In the genomic region with DNA sequence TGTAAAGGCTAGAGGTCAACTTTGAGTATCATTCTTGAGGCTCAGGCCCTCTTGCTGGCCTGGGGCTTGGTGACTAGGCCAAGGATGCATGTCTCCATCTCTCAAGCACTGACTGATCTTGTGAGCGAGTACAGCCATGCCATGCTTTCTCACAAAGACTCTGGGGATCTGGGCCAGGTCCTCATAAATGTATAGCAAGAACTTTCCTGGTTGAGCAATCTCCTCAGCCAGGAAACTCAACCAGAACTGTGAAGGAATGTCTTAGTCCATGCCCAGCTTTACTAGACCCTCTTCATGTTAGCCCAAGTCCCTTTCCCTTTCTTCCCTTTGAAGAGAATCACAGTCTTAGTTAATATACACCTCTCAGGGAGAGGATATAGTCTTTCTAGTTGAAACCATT, we compare ENCODE assay signal across 17 mouse cellular contexts.
"Had no signal": no experiment of that assay in that cellular context is flagged by ENCODE, and none has a peak within 500 bp of the region (broad histone marks: within the 10 kb centered on the region; RNA-seq: fewer than 3 reads in every experiment).

No protein-coding gene starts in this region.

- H3K9me3 ChIP-seq: kidney, embryonic 15.5 days; liver, embryonic 13.5 days; midbrain, embryonic 12.5 days; midbrain, embryonic 15.5 days; neural tube, embryonic 12.5 days; neural tube, embryonic 15.5 days had no signal

- H3K4me1 ChIP-seq: liver, embryonic 13.5 days; midbrain, embryonic 12.5 days; midbrain, embryonic 15.5 days; neural tube, embryonic 12.5 days; neural tube, embryonic 15.5 days had no signal

- H3K27me3 ChIP-seq: kidney, embryonic 15.5 days; liver, embryonic 13.5 days; midbrain, embryonic 12.5 days; midbrain, embryonic 15.5 days; neural tube, embryonic 12.5 days; neural tube, embryonic 15.5 days had no signal

- H3K9ac ChIP-seq: kidney, embryonic 15.5 days; liver, embryonic 13.5 days; midbrain, embryonic 12.5 days; midbrain, embryonic 15.5 days; neural tube, embryonic 12.5 days; neural tube, embryonic 15.5 days had no signal

- H3K27ac ChIP-seq: liver, embryonic 13.5 days; macrophage; midbrain, embryonic 12.5 days; midbrain, embryonic 15.5 days; neural tube, embryonic 12.5 days; neural tube, embryonic 15.5 days; stomach, postnatal 0 days had no signal

- ATAC-seq: midbrain, embryonic 15.5 days had no signal

- H3K36me3 ChIP-seq: kidney, embryonic 15.5 days; liver, embryonic 13.5 days; midbrain, embryonic 12.5 days; midbrain, embryonic 15.5 days; neural tube, embryonic 12.5 days; neural tube, embryonic 15.5 days had no signal

- H3K4me3 ChIP-seq: kidney, embryonic 15.5 days; liver, embryonic 13.5 days; midbrain, embryonic 12.5 days; midbrain, embryonic 15.5 days; neural tube, embryonic 12.5 days; neural tube, embryonic 15.5 days had no signal

- DNase-seq: kidney, postnatal 10 days; kidney, postnatal 36 days; liver, embryonic 13.5 days; lung, adult 2 months; lung, postnatal 10 days; right cerebral cortex, postnatal 14 days; right cerebral cortex, postnatal 4 days; thymus, adult 2 months; thymus, postnatal 14 days; thymus, postnatal 4 days had no signal

- H3K4me2 ChIP-seq: kidney, embryonic 15.5 days; liver, embryonic 13.5 days; midbrain, embryonic 12.5 days; midbrain, embryonic 15.5 days; neural tube, embryonic 12.5 days; neural tube, embryonic 15.5 days had no signal
